Mouse (Mus musculus): ENCODE measurements around the gene Lnx1.

DNA sequence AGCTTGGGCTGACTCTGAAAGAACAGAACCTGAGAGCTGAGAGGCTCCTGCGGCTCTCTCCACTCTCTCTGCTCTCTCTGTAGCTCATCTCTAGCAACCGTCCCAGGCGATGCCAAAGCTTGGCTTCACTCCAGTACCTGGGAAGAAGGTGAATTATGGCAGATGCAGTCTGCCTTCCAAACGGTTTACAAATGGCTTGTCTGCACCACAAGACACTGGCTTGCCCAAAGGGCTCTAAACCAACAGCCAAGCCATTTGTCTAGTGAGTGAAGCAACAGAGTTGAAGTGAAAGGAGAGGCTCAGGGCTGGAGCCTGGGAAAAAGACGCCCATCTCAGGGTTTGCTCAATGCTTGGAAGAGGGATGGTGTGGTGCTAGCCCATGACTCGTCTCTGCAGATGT is 25.5 kb upstream of the Lnx1 start:
- TF ChIP-seq CTCF (IDR thresholded peaks at IDR 0.05; ENCODE audit: low read depth) (no peak), EP300 (IDR thresholded peaks at IDR 0.05; ENCODE audit: low read depth) (no peak)
